Mouse (Mus musculus) ES-E14 (cell line): Measurements from ENCODE around the gene Carm1. TPM values are rescaled to one million over a fixed set of nuclear protein-coding genes. Genes with fewer than 3 reads are reported as not detected.

Experiments
- DNase-seq: peaks from one replicate; pipeline ENCODE4 v3.0.0-alpha.2; 2013; ENCODE audit warnings: low read depth, low spot score
- H3K27ac ChIP-seq: 2 replicates; pipeline ENCODE4 v1.5.1; 2012; ENCODE audit warnings: low read depth, mild to moderate bottlenecking, low read length, moderate library complexity, mixed read lengths; ENCODE audit not compliant: poor library complexity, insufficient read depth, severe bottlenecking
- H3K36me3 ChIP-seq: 2 replicates; pipeline ENCODE4 v1.6.1; 2012; ENCODE audit warnings: mild to moderate bottlenecking, low read length, moderate library complexity, mixed read lengths; ENCODE audit not compliant: control insufficient read depth, poor library complexity, insufficient read depth, severe bottlenecking
- H3K4me1 ChIP-seq, 2 experiments: fragments of 150-350 bp in 1 of 2; sonication (generic) in 1 of 2; 2 replicates each; pipeline ENCODE4 v1.6.1; 2012; ENCODE audit warnings: low read length in 2 of 2, mild to moderate bottlenecking in 1 of 2, mixed read lengths in 1 of 2; ENCODE audit not compliant: control insufficient read depth in 2 of 2, insufficient read depth in 2 of 2, poor library complexity in 1 of 2
- H3K4me3 ChIP-seq, 2 experiments: fragments of 150-350 bp in 1 of 2; sonication (generic) in 1 of 2; 2 replicates each; pipeline ENCODE4 v1.5.1; 2012; ENCODE audit warnings: low read length in 2 of 2, low read depth in 1 of 2, mild to moderate bottlenecking in 1 of 2, mixed read lengths in 1 of 2; ENCODE audit not compliant: insufficient read depth in 1 of 2, poor library complexity in 1 of 2, severe bottlenecking in 1 of 2
- H3K9ac ChIP-seq: 2 replicates; pipeline ENCODE4 v1.6.1; 2012; ENCODE audit warnings: low read depth, mild to moderate bottlenecking, low read length, mixed read lengths; ENCODE audit not compliant: poor library complexity, insufficient read depth, severe bottlenecking
- H3K9me3 ChIP-seq: fragments of 150-350 bp; sonication (generic); 2 replicates; pipeline ENCODE4 v1.6.1; 2012; ENCODE audit warnings: low read depth, mild to moderate bottlenecking, low read length; ENCODE audit not compliant: control insufficient read depth, insufficient read depth
- CHD2 ChIP-seq: IDR thresholded peaks from 2 replicates; pipeline ENCODE4 v1.6.1; 2014; ENCODE audit warnings: mild to moderate bottlenecking, low read depth, low read length, inconsistent platforms
- HCFC1 ChIP-seq: IDR thresholded peaks from 2 replicates; pipeline ENCODE4 v1.6.1; 2012; ENCODE audit warnings: low read length, inconsistent platforms, borderline replicate concordance; ENCODE audit not compliant: insufficient read depth
- MAFK ChIP-seq: IDR thresholded peaks from 2 replicates; pipeline ENCODE4 v1.6.1; 2014; ENCODE audit warnings: mild to moderate bottlenecking, low read depth, low read length, inconsistent platforms; ENCODE audit not compliant: insufficient read depth
- ZC3H11A ChIP-seq: IDR thresholded peaks from 2 replicates; pipeline ENCODE4 v1.6.1; 2012; ENCODE audit warnings: low read depth, mild to moderate bottlenecking, inconsistent platforms, low read length, borderline replicate concordance
- ZNF384 ChIP-seq: IDR thresholded peaks from 2 replicates; pipeline ENCODE4 v1.6.1; 2012; ENCODE audit warnings: low read depth, low read length, inconsistent platforms
- in situ Hi-C, 2 experiments: fragments of 600-800 bp; cut with MboI; formaldehyde crosslinking; loops; one replicate each; pipeline ENCODE4 v1.15.1; 2025; ENCODE audit warnings: low sequenced_read_pairs in 2 of 2, inconsistent platforms in 1 of 2; ENCODE audit not compliant: unreplicated experiment in 2 of 2
- total RNA-seq: library from RNA; depleted of rRNA; stranded (reverse); fragments of 300-350 nt; gene quantifications from 2 replicates; pipeline ENCODE4 v1.2.3, GENCODE M21; 2012

Gene Carm1
- total RNA-seq, 1 experiment = 60.0 TPM

DNA sequence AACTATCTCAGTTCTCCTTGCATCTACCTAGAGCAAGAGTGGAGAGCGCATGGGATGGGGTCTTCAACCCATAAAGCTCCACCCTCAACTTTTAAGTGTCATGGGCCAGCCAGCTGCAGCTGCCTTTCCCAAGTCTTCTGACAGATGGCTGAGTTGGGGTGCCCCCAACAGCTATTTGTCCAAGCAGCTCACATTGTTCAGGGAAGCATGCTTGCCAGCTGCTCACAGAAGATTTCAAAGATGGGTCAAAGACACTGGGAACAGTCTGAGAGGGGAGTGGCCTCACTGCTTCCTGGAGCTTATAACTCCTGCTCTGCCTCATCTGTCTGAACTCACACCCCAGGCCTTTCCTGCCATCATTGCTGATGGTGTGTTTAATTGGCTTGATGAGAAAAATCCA, 29.6 kb downstream of the Carm1 start:
- in situ Hi-C loops = no loop called here
- Histone ChIP-seq H3K9ac (no peak overlapping the region), H3K4me1 (peaks cover 2 to 7% of the 10 kb centered on the region in 2 experiments; a peak in 2 of 4 replicates), H3K4me3 (no peak overlapping the region), H3K9me3 (no peaks in the 10 kb centered on the region), H3K36me3 (peaks cover 46% of the 10 kb centered on the region), H3K27ac (no peak overlapping the region)
- no peak for DNase-seq
- TF ChIP-seq HCFC1 (no peak), ZNF384 (no peak), MAFK (no peak), ZC3H11A (no peak), CHD2 (no peak)

- TF ChIP-seq MAFK = no peak
- no peak for TF ChIP-seq ZNF384
- no peak for TF ChIP-seq HCFC1
- no peak for TF ChIP-seq CHD2
- TF ChIP-seq ZC3H11A = no peak
- H3K27ac ChIP-seq = no peak overlapping the region
- no peak overlapping the region for H3K4me3 ChIP-seq
- in situ Hi-C loops = no loop called here
- H3K36me3 ChIP-seq = peaks cover 54% of the 10 kb centered on the region
- peaks cover 2 to 7% of the 10 kb centered on the region in 2 experiments; a peak in 2 of 4 replicates for H3K4me1 ChIP-seq
- H3K9ac ChIP-seq = no peak overlapping the region
- H3K9me3 ChIP-seq = no peaks in the 10 kb centered on the region
- no peak for DNase-seq
Observed at GRCm38 (mm10) chr9:21578226-21578625, 31.5 kb downstream of the Carm1 start.

DNA sequence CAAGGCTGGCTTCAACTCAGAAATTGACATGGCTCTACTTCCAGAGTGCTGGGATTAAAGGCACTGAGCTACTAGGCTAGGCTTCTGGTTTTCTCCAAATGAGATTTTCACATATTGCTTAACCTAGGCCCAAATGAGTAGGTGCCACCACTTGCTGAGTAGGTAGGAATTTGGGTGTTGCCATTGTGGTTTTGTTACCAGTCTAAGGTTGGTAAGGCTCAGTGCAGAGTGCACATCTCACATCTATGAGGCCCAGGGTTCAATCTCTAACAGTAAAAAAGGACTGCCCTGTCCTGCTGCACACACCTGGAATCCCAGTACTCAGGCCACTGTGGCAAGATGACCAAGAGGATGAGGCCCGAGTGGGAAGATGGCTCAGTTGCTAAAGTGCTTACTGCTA, 38.7 kb downstream of the Carm1 start:
- DNase-seq = no peak
- Histone ChIP-seq H3K9ac (no peak overlapping the region), H3K4me3 (no peak overlapping the region), H3K36me3 (peaks cover 73% of the 10 kb centered on the region), H3K27ac (no peak overlapping the region), H3K4me1 (peaks cover 0 to 5% of the 10 kb centered on the region in 2 experiments; a peak in 1 of 4 replicates), H3K9me3 (no peaks in the 10 kb centered on the region)
- TF ChIP-seq CHD2 = no peak
- no peak for TF ChIP-seq HCFC1
- no peak for TF ChIP-seq MAFK
- no peak for TF ChIP-seq ZC3H11A
- no peak for TF ChIP-seq ZNF384
- in situ Hi-C loops = no loop called here

DNA sequence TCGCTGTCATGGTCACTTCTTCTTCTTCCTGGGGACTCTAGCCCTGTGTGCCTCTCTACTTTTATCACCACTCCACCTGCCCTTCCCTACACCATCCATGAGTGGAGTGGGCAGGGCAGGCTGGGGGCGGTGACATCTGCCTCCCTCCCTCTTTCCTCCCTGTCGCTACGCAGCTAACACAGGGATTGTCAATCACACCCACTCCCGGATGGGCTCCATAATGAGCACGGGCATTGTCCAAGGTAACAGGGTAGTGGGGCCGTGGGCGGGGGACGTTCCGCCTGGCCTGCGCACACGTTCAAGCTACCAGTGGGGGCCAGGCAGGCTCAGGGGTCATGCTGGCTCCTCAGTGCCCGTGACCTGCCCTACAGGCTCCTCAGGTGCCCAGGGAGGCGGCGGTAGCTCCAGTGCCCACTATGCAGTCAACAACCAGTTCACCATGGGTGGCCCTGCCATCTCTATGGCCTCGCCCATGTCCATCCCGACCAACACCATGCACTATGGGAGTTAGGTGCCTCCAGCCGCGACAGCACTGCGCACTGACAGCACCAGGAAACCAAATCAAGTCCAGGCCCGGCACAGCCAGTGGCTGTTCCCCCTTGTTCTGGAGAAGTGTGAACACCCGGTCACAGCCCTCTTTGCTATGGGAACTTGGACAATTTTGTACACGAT, 41.1 kb downstream of the Carm1 start:
- DNase-seq = no peak
- in situ Hi-C loops = no loop called here
- no peak overlapping the region for H3K27ac ChIP-seq
- peaks cover 0 to 7% of the 10 kb centered on the region in 2 experiments; a peak in 1 of 4 replicates for H3K4me1 ChIP-seq
- TF ChIP-seq ZNF384 = no peak
- TF ChIP-seq HCFC1 = no peak
- TF ChIP-seq CHD2 = no peak
- no peak for TF ChIP-seq MAFK
- TF ChIP-seq ZC3H11A = no peak
- H3K36me3 ChIP-seq = peaks cover 61% of the 10 kb centered on the region
- H3K9ac ChIP-seq = no peak overlapping the region
- no peaks in the 10 kb centered on the region for H3K9me3 ChIP-seq
- no peak overlapping the region for H3K4me3 ChIP-seq

- Histone ChIP-seq H3K27ac (no peak overlapping the region), H3K4me3 (no peak overlapping the region), H3K36me3 (peaks cover 56% of the 10 kb centered on the region), H3K9ac (no peak overlapping the region), H3K4me1 (peaks cover 0 to 7% of the 10 kb centered on the region in 2 experiments; a peak in 1 of 4 replicates), H3K9me3 (no peaks in the 10 kb centered on the region)
- no peak for TF ChIP-seq HCFC1
- TF ChIP-seq ZNF384 = no peak
- TF ChIP-seq MAFK = no peak
- TF ChIP-seq ZC3H11A = no peak
- TF ChIP-seq CHD2 = no peak
- no peak for DNase-seq
- in situ Hi-C loops = no loop called here
Observed at GRCm38 (mm10) chr9:21588350-21588749, 41.7 kb downstream of the Carm1 start.
